In the genomic region with DNA sequence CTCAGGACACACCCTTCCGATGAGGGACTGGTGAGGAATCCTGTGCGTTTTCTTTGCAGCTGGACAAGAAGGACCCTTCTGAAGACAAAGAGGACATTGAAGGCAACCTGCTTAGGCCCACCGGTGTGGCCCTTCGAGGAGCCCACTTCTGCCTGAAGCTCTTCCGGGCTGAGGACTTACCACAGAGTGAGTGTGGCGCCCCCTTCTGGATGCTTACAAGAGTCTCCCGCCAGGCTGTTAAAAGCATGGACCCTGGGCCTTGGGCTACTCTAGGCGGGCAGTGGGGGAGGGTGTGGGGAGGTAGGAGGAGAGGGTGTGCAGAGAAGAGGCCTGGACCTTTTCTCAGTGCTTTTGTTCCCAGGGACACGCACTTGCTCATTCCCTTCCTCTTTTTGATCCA, we compare ENCODE assay signal across 11 mouse cellular contexts.
DNase-seq lines count a peak whose midpoint lies in the region; ATAC-seq and TF ChIP-seq lines count a peak whose summit lies in the region.
"Had no signal": no experiment of that assay in that cellular context is flagged by ENCODE, and none has a peak within 500 bp of the region (broad histone marks: within the 10 kb centered on the region; RNA-seq: fewer than 3 reads in every experiment).

No protein-coding gene starts in this region.

- no peak overlapping the region for H3K27ac ChIP-seq in hindbrain, postnatal 0 days
- H3K27ac ChIP-seq in hindbrain, embryonic 14.5 days, result no peak overlapping the region
- no peak overlapping the region for H3K27ac ChIP-seq in spleen, adult 2 months (ENCODE audit: insufficient read depth, low read length)
- H3K27ac ChIP-seq in small intestine, adult 2 months (ENCODE audit: insufficient read depth, low read depth, low read length), result no peak overlapping the region
- H3K27ac ChIP-seq: liver, embryonic 15.5 days had no signal

- WGBS in hindbrain, postnatal 0 days, result 65% methylated on average over 9 of the region's 9 CpGs
- 67% methylated on average over 9 of the region's 9 CpGs for WGBS in hindbrain, embryonic 14.5 days
- WGBS in spleen, adult 2 months, result 75% methylated on average over 9 of the region's 9 CpGs
- WGBS in small intestine, adult 2 months, result 63% methylated on average over 9 of the region's 9 CpGs

- no peaks in the 10 kb centered on the region for H3K9me3 ChIP-seq in hindbrain, postnatal 0 days (ENCODE audit: low read length)
- no peaks in the 10 kb centered on the region for H3K9me3 ChIP-seq in hindbrain, embryonic 14.5 days (ENCODE audit: control insufficient read depth, low read length)
- H3K9me3 ChIP-seq: liver, embryonic 15.5 days had no signal

- no peak overlapping the region for H3K4me2 ChIP-seq in hindbrain, postnatal 0 days (ENCODE audit: low read depth, low read length)
- H3K4me2 ChIP-seq in hindbrain, embryonic 14.5 days (replicated peaks), result no peak overlapping the region
- H3K4me2 ChIP-seq: heart, embryonic 11.5 days; liver, embryonic 15.5 days had no signal

- no peak overlapping the region for H3K4me3 ChIP-seq in hindbrain, postnatal 0 days (ENCODE audit: low read length)
- H3K4me3 ChIP-seq in hindbrain, embryonic 14.5 days (replicated peaks; ENCODE audit: low read length), result no peak overlapping the region
- no peak overlapping the region for H3K4me3 ChIP-seq in spleen, adult 2 months (ENCODE audit: extremely low read depth, insufficient read depth, insufficient read length)
- no peak overlapping the region for H3K4me3 ChIP-seq in small intestine, adult 2 months (ENCODE audit: low read depth, low read length)
- H3K4me3 ChIP-seq: liver, embryonic 15.5 days; myocyte had no signal

- H3K36me3 ChIP-seq in hindbrain, postnatal 0 days (ENCODE audit: insufficient read depth, low read length), result no peaks in the 10 kb centered on the region
- no peaks in the 10 kb centered on the region for H3K36me3 ChIP-seq in hindbrain, embryonic 14.5 days (replicated peaks; ENCODE audit: control insufficient read depth, insufficient read depth)
- H3K36me3 ChIP-seq in spleen, adult 2 months (ENCODE audit: control insufficient read depth, insufficient read depth, low read length), result no peaks in the 10 kb centered on the region
- H3K36me3 ChIP-seq in small intestine, adult 2 months (ENCODE audit: control insufficient read depth, insufficient read depth, low read length), result no peaks in the 10 kb centered on the region
- H3K36me3 ChIP-seq: liver, embryonic 15.5 days had no signal

- no peak for ATAC-seq in hindbrain, postnatal 0 days
- no peak for ATAC-seq in hindbrain, embryonic 14.5 days (ENCODE audit: low FRiP score)

- TF ChIP-seq CTCF in hindbrain, postnatal 0 days (IDR thresholded peaks at IDR 0.05; ENCODE audit: low read depth), result peak; percentile 23; the same call in 1 of the 2 replicates
- 0 out of 2 replicates have a peak, but pooled peaks have one; percentile 3 for TF ChIP-seq CTCF in spleen, adult 2 months (IDR thresholded peaks at IDR 0.05; ENCODE audit: extremely low read depth, insufficient read depth, insufficient read length, insufficient replicate concordance)
- peak; percentile 34; the same call in 1 of the 2 replicates for TF ChIP-seq CTCF in small intestine, adult 2 months (IDR thresholded peaks at IDR 0.05; ENCODE audit: extremely low read depth, insufficient read length, insufficient replicate concordance, low read depth, low read length)

- no peak for TF ChIP-seq POLR2A in spleen, adult 2 months (IDR thresholded peaks at IDR 0.05; ENCODE audit: low read depth, low read length)
- TF ChIP-seq POLR2A in small intestine, adult 2 months (IDR thresholded peaks at IDR 0.05; ENCODE audit: low read depth, low read length), result no peak

- no peak overlapping the region for H3K9ac ChIP-seq in hindbrain, postnatal 0 days (replicated peaks; ENCODE audit: low read length)
- no peak overlapping the region for H3K9ac ChIP-seq in hindbrain, embryonic 14.5 days
- H3K9ac ChIP-seq: liver, embryonic 15.5 days had no signal

- H3K4me1 ChIP-seq in hindbrain, postnatal 0 days (ENCODE audit: insufficient read depth, low read length), result no peaks in the 10 kb centered on the region
- H3K4me1 ChIP-seq in hindbrain, embryonic 14.5 days (replicated peaks; ENCODE audit: control insufficient read depth, insufficient read depth, low read length), result no peaks in the 10 kb centered on the region
- H3K4me1 ChIP-seq in spleen, adult 2 months (ENCODE audit: control insufficient read depth, insufficient read depth, insufficient read length), result no peaks in the 10 kb centered on the region
- H3K4me1 ChIP-seq in small intestine, adult 2 months (ENCODE audit: control insufficient read depth, insufficient read depth, insufficient read length, low read length), result no peaks in the 10 kb centered on the region
- H3K4me1 ChIP-seq: liver, embryonic 15.5 days had no signal

- H3K27me3 ChIP-seq in hindbrain, postnatal 0 days (ENCODE audit: insufficient read depth, low read length), result no peaks in the 10 kb centered on the region
- H3K27me3 ChIP-seq in hindbrain, embryonic 14.5 days (ENCODE audit: control insufficient read depth, insufficient read depth, low read length), result no peaks in the 10 kb centered on the region
- no peaks in the 10 kb centered on the region for H3K27me3 ChIP-seq in spleen, adult 2 months (ENCODE audit: control insufficient read depth, insufficient read depth, low read length)
- no peaks in the 10 kb centered on the region for H3K27me3 ChIP-seq in small intestine, adult 2 months (ENCODE audit: control insufficient read depth, insufficient read depth, low read length)
- H3K27me3 ChIP-seq: liver, embryonic 15.5 days had no signal

- DNase-seq in hindbrain, postnatal 0 days (ENCODE audit: low spot score), result no peak
- DNase-seq in hindbrain, embryonic 14.5 days (ENCODE audit: low spot score), result no peak
- no peak for DNase-seq in spleen, adult 2 months (ENCODE audit: low read depth in 1 of 2, low spot score in 2 of 2)
- DNase-seq in spleen, postnatal 4 days (ENCODE audit: low spot score in 2 of 2), result no peak
- peak; percentile 27 for DNase-seq in adipocyte (ENCODE audit: low spot score)
- no peak for DNase-seq in left cerebral cortex, adult 8-10 months (ENCODE audit: low spot score in 2 of 2)
- no peak for DNase-seq in layer of hippocampus, postnatal 25 days (ENCODE audit: extremely low spot score in 1 of 2, low spot score in 1 of 2)
